Mouse (Mus musculus): ENCODE measurements around the gene Zfp146.
A peak's percentile ranks its signal among the peaks of the same experiment; 100 is the strongest.
"Not testable (repeated sequence)": the region's sequence is repeated elsewhere in the genome, so short reads cannot be mapped to it uniquely, and the experiment has no call there.

Zfp146 gene

DNA sequence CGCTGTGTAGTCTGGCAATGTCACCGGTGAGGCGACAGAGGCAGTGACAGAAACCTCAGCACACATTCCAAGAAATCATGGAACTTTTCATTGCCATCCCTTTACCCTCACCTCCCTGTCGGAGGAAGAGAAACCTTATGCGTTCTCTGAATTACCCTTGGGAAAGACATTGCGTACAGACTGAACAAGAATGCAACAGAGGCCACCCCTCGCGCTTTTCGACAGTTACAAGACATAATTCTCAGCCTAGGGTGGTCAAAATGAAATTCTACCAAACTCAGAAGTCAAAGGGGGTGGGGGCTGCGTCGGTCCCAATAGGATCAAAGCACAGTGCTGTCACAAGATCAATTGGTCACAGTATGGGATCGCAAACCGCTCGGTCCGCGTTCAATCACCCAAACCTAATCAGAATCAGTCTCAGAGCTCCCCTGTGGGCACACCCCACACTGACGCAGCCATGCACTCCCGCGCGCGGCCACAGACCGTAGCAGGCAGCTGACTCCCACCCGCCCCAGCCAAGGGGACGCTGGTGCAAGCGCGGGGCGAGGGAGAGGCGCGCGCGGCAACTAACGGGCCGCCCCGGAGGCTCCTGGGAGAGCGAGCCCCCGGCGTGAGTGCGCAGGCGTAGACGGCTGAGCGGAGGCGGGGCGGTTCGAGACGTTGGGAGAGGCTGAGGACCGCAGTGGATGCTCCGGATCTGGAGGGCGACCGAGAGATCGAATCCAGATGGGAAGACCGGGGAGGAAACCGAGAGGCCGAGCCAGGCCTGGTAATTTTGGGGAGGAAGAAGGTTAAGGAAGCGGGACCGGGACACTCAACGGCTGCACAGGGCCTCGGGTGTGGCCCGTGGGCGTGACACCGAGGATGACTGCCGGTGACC, 48.0 kb downstream of the Zfp146 start, which contains the start of gene Zfp382:
TSS of gene Zfp382 (plus strand) at position 635 of the 880 bp plus-strand sequence.
- peak; percentile 93 to 94 for DNase-seq

DNA sequence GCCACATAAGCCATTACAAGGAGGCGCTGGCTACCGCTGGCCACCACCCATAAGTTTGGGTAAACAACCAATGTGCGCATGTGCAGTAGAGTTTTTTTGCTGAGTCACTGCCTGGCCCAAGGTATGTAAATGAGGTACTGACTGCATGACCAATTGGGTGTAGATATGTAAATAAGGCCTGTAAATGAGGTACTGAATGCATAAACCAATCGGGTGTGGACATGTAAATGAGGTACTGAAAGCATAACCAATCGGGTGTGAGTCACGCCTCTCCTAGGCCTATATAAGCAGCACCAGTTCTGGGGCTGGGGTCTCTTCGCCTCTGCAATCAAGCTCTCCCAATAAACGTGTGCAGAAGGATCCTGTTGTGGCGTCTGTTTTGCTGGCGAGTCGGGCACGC, 51.6 kb downstream of the Zfp146 start:
- DNase-seq, result not testable (repeated sequence)

DNA sequence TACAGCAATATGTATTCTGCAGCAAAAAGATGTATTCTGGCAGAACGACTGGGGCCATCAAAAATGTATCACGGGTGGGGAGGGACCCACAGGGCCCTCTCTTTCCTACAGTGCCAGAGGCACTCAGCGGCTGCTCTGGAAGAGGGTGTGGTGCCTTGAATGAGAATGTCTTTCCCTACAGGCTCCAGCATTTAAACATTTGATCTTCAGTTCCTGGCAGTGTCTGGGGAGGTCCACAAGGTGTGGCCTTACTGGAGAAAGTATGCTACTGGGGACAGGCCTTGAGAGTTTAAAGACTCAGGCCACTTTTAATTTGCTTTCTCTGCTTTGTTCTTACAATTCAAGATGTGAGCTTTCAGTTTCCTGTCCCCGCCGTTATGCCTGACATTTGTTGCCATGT, 53.5 kb downstream of the Zfp146 start:
- DNase-seq, result no peak
